Comparison of ENCODE assay signal across 10 mouse cellular contexts in genomic region chr6:128597121-128597522, GRCm38 (mm10). TPM values are rescaled to one million over a fixed set of nuclear protein-coding genes. Genes with fewer than 3 reads are reported as not detected.
A peak's percentile ranks its signal among the peaks of the same experiment; 100 is the strongest.
DNase-seq lines count a peak whose midpoint lies in the region; ATAC-seq and TF ChIP-seq lines count a peak whose summit lies in the region.
"Had no signal": no experiment of that assay in that cellular context is flagged by ENCODE, and none has a peak within 500 bp of the region (broad histone marks: within the 10 kb centered on the region; RNA-seq: fewer than 3 reads in every experiment).

No protein-coding gene starts in this region.

- peak overlapping the region; percentile 24; the same call in 1 of the 2 replicates for H3K4me3 ChIP-seq in embryonic facial prominence, embryonic 12.5 days
- no peak overlapping the region for H3K4me3 ChIP-seq in heart, embryonic 12.5 days
- peak overlapping the region; percentile 26 for H3K4me3 ChIP-seq in kidney, embryonic 14.5 days (ENCODE audit: low read length)
- no peak overlapping the region for H3K4me3 ChIP-seq in limb, embryonic 11.5 days (ENCODE audit: low read depth, low read length)
- H3K4me3 ChIP-seq in midbrain, embryonic 11.5 days (ENCODE audit: low read depth, low read length) = no peak overlapping the region
- H3K4me3 ChIP-seq in small intestine, adult 2 months (ENCODE audit: low read depth, low read length) = peak overlapping the region; percentile 17
- H3K4me3 ChIP-seq: megakaryocyte, embryonic 14.5 days had no signal

- no peaks in the 10 kb centered on the region for H3K36me3 ChIP-seq in embryonic facial prominence, embryonic 12.5 days
- H3K36me3 ChIP-seq in heart, embryonic 12.5 days = no peaks in the 10 kb centered on the region
- no peaks in the 10 kb centered on the region for H3K36me3 ChIP-seq in kidney, embryonic 14.5 days (ENCODE audit: control insufficient read depth, insufficient read depth, low read length)
- H3K36me3 ChIP-seq in limb, embryonic 11.5 days (ENCODE audit: control insufficient read depth, insufficient read depth, low read length) = no peaks in the 10 kb centered on the region
- H3K36me3 ChIP-seq in midbrain, embryonic 11.5 days (ENCODE audit: control insufficient read depth, insufficient read depth, low read length) = no peaks in the 10 kb centered on the region
- H3K36me3 ChIP-seq in small intestine, adult 2 months (ENCODE audit: control insufficient read depth, insufficient read depth, low read length) = no peaks in the 10 kb centered on the region

- peak; percentile 55 to 60 for DNase-seq in adrenal gland, postnatal 36 days
- peak; percentile 56 for DNase-seq in limb, embryonic 11.5 days (ENCODE audit: low spot score)
- DNase-seq in midbrain, embryonic 11.5 days (ENCODE audit: low spot score, missing footprints) = peak; percentile 87
- DNase-seq in spleen, postnatal 14 days (ENCODE audit: low spot score in 2 of 2) = no peak

- TF ChIP-seq POLR2A in small intestine, adult 2 months (IDR thresholded peaks at IDR 0.05; ENCODE audit: low read depth, low read length) = no peak

- H3K27me3 ChIP-seq in embryonic facial prominence, embryonic 12.5 days = no peaks in the 10 kb centered on the region
- H3K27me3 ChIP-seq in heart, embryonic 12.5 days (replicated peaks) = no peaks in the 10 kb centered on the region
- H3K27me3 ChIP-seq in kidney, embryonic 14.5 days (ENCODE audit: control insufficient read depth, insufficient read depth, low read length) = no peaks in the 10 kb centered on the region
- H3K27me3 ChIP-seq in limb, embryonic 11.5 days (ENCODE audit: control insufficient read depth, insufficient read depth, low read length) = no peaks in the 10 kb centered on the region
- no peaks in the 10 kb centered on the region for H3K27me3 ChIP-seq in midbrain, embryonic 11.5 days (ENCODE audit: control insufficient read depth, insufficient read depth, low read length)
- H3K27me3 ChIP-seq in small intestine, adult 2 months (ENCODE audit: control insufficient read depth, insufficient read depth, low read length) = no peaks in the 10 kb centered on the region

- no peak overlapping the region for H3K9ac ChIP-seq in embryonic facial prominence, embryonic 12.5 days
- H3K9ac ChIP-seq in heart, embryonic 12.5 days = no peak overlapping the region
- no peak overlapping the region; the same call in 1 of the 2 replicates for H3K9ac ChIP-seq in kidney, embryonic 14.5 days (ENCODE audit: low read depth, low read length)
- 0 out of 2 replicates have a peak overlapping the region, but pooled peaks have one; percentile 27 for H3K9ac ChIP-seq in limb, embryonic 11.5 days (ENCODE audit: low read length)
- no peak overlapping the region for H3K9ac ChIP-seq in midbrain, embryonic 11.5 days (ENCODE audit: low read length)

- no peak for TF ChIP-seq CTCF in small intestine, adult 2 months (IDR thresholded peaks at IDR 0.05; ENCODE audit: extremely low read depth, insufficient read length, insufficient replicate concordance, low read depth, low read length)

- 0 out of 2 replicates have a peak overlapping the region, but pooled peaks have one; percentile 7 for H3K27ac ChIP-seq in embryonic facial prominence, embryonic 12.5 days
- H3K27ac ChIP-seq in heart, embryonic 12.5 days (ENCODE audit: poor library complexity, severe bottlenecking) = no peak overlapping the region
- H3K27ac ChIP-seq in kidney, embryonic 14.5 days (ENCODE audit: low read depth, low read length) = peak overlapping the region; percentile 25; the same call in 1 of the 2 replicates
- H3K27ac ChIP-seq in limb, embryonic 11.5 days (replicated peaks; ENCODE audit: low read depth, low read length) = no peak overlapping the region; the same call in 1 of the 2 replicates
- H3K27ac ChIP-seq in midbrain, embryonic 11.5 days (ENCODE audit: low read depth, low read length) = no peak overlapping the region
- H3K27ac ChIP-seq in small intestine, adult 2 months (ENCODE audit: insufficient read depth, low read depth, low read length) = peak overlapping the region; percentile 68

- no peaks in the 10 kb centered on the region for H3K4me1 ChIP-seq in embryonic facial prominence, embryonic 12.5 days
- no peaks in the 10 kb centered on the region for H3K4me1 ChIP-seq in heart, embryonic 12.5 days (replicated peaks)
- no peaks in the 10 kb centered on the region for H3K4me1 ChIP-seq in kidney, embryonic 14.5 days (ENCODE audit: control insufficient read depth, insufficient read depth, low read length)
- 0 out of 2 replicates have a peak, but pooled peaks cover 4% of the 10 kb centered on the region for H3K4me1 ChIP-seq in limb, embryonic 11.5 days (ENCODE audit: control insufficient read depth, insufficient read depth, low read length)
- 0 out of 2 replicates have a peak, but pooled peaks cover 2% of the 10 kb centered on the region for H3K4me1 ChIP-seq in midbrain, embryonic 11.5 days (ENCODE audit: control insufficient read depth, insufficient read depth, low read length)
- H3K4me1 ChIP-seq in small intestine, adult 2 months (ENCODE audit: control insufficient read depth, insufficient read depth, insufficient read length, low read length) = no peaks in the 10 kb centered on the region
- H3K4me1 ChIP-seq: megakaryocyte, embryonic 14.5 days had no signal

- peak overlapping the region; percentile 41 for H3K4me2 ChIP-seq in embryonic facial prominence, embryonic 12.5 days (replicated peaks)
- peak overlapping the region; percentile 16; the same call in 1 of the 2 replicates for H3K4me2 ChIP-seq in heart, embryonic 12.5 days
- peak overlapping the region; percentile 33 for H3K4me2 ChIP-seq in kidney, embryonic 14.5 days (replicated peaks; ENCODE audit: low read depth, low read length)
- H3K4me2 ChIP-seq in limb, embryonic 11.5 days (ENCODE audit: low read depth, severe bottlenecking) = peak overlapping the region; percentile 32
- no peak overlapping the region for H3K4me2 ChIP-seq in midbrain, embryonic 11.5 days

- H3K9me3 ChIP-seq in embryonic facial prominence, embryonic 12.5 days = no peaks in the 10 kb centered on the region
- no peaks in the 10 kb centered on the region for H3K9me3 ChIP-seq in heart, embryonic 12.5 days (replicated peaks)
- no peaks in the 10 kb centered on the region for H3K9me3 ChIP-seq in kidney, embryonic 14.5 days (ENCODE audit: control insufficient read depth, low read length)
- no peaks in the 10 kb centered on the region for H3K9me3 ChIP-seq in limb, embryonic 11.5 days (ENCODE audit: control insufficient read depth, low read length)
- H3K9me3 ChIP-seq in midbrain, embryonic 11.5 days (ENCODE audit: control insufficient read depth, low read length) = no peaks in the 10 kb centered on the region
- H3K9me3 ChIP-seq: megakaryocyte, embryonic 14.5 days had no signal

- ATAC-seq in embryonic facial prominence, embryonic 12.5 days (ENCODE audit: insufficient number of reproducible peaks, insufficient read depth, low FRiP score, low TSS enrichment) = peak; percentile 83
- peak; percentile 68; the same call in 1 of the 2 replicates for ATAC-seq in heart, embryonic 12.5 days (ENCODE audit: insufficient number of reproducible peaks, low FRiP score)
- ATAC-seq in kidney, embryonic 14.5 days (ENCODE audit: low FRiP score, low TSS enrichment) = peak; percentile 98
- peak; percentile 75 for ATAC-seq in limb, embryonic 11.5 days (ENCODE audit: insufficient number of reproducible peaks, low FRiP score, low TSS enrichment, low read depth)
- ATAC-seq in midbrain, embryonic 11.5 days (ENCODE audit: low FRiP score) = peak; percentile 90

- WGBS in embryonic facial prominence, embryonic 12.5 days = 31% methylated on average over 9 of the region's 9 CpGs
- 46% methylated on average over 9 of the region's 9 CpGs for WGBS in heart, embryonic 12.5 days
- WGBS in kidney, embryonic 14.5 days = 1% methylated on average over 9 of the region's 9 CpGs
- WGBS in limb, embryonic 11.5 days = 21% methylated on average over 9 of the region's 9 CpGs
- WGBS in midbrain, embryonic 11.5 days = 57% methylated on average over 9 of the region's 9 CpGs
- WGBS in small intestine, adult 2 months = 14% methylated on average over 9 of the region's 9 CpGs

RNA-seq across cellular contexts. Expression of gene A2ml1, which starts 15.7 kb away (rescaled TPM):
- total RNA-seq in adrenal gland, postnatal 36 days (2021) = not detected
- 0.59 and 0.65 TPM in 2 replicates for polyA plus RNA-seq in embryonic facial prominence, embryonic 12.5 days (2016; fragmentation: Nextera tagmentation; extraction: Ambion mirVana)
- 0.08 and 0.15 TPM in 2 replicates for polyA plus RNA-seq in heart, embryonic 12.5 days (2016; fragmentation: Nextera tagmentation; extraction: Ambion mirVana)
- polyA plus RNA-seq in kidney, embryonic 14.5 days (2014; fragmentation: Nextera tagmentation; extraction: Ambion mirVana) = 0.26 and 0.30 TPM in 2 replicates
- not detected in 2 replicates for polyA plus RNA-seq in limb, embryonic 11.5 days (2014; fragmentation: Nextera tagmentation; extraction: Ambion mirVana)
- not detected in 2 replicates for polyA plus RNA-seq in midbrain, embryonic 11.5 days (2014; fragmentation: Nextera tagmentation; extraction: Ambion mirVana)
- 0.03 and 0.34 TPM in 2 replicates for polyA plus RNA-seq in small intestine, adult 2 months (2012; rRNA removed)

RNA-seq across cellular contexts. Expression of gene Klrb1a, which starts 26.2 kb away (rescaled TPM):
- not detected for total RNA-seq in adrenal gland, postnatal 36 days (2021)
- polyA plus RNA-seq in embryonic facial prominence, embryonic 12.5 days (2016; fragmentation: Nextera tagmentation; extraction: Ambion mirVana) = not detected in 2 replicates
- not detected in 2 replicates for polyA plus RNA-seq in heart, embryonic 12.5 days (2016; fragmentation: Nextera tagmentation; extraction: Ambion mirVana)
- 0.46 TPM in 1 of 2 replicates, not detected in the other for polyA plus RNA-seq in kidney, embryonic 14.5 days (2014; fragmentation: Nextera tagmentation; extraction: Ambion mirVana)
- not detected in 2 replicates for polyA plus RNA-seq in limb, embryonic 11.5 days (2014; fragmentation: Nextera tagmentation; extraction: Ambion mirVana)
- polyA plus RNA-seq in midbrain, embryonic 11.5 days (2014; fragmentation: Nextera tagmentation; extraction: Ambion mirVana) = not detected in 2 replicates
- 0.24 TPM in 1 of 2 replicates, not detected in the other for polyA plus RNA-seq in small intestine, adult 2 months (2012; rRNA removed)
- total RNA-seq: MEL had no signal

Comparison
In these comparisons a context has a peak if more than half of its experiments do, and no peak if none do; other contexts are left out.
1. DNase-seq: peak in adrenal gland, postnatal 36 days (2 of 2), limb, embryonic 11.5 days (single experiment) and midbrain, embryonic 11.5 days (single experiment); none in spleen, postnatal 14 days (0 of 2).
2. H3K27ac ChIP-seq: peak in embryonic facial prominence, embryonic 12.5 days (single experiment), kidney, embryonic 14.5 days (single experiment) and small intestine, adult 2 months (single experiment); none in heart, embryonic 12.5 days (single experiment), limb, embryonic 11.5 days (single experiment) and midbrain, embryonic 11.5 days (single experiment).
3. H3K4me3 ChIP-seq: peak in embryonic facial prominence, embryonic 12.5 days (single experiment), kidney, embryonic 14.5 days (single experiment) and small intestine, adult 2 months (single experiment); none in heart, embryonic 12.5 days (single experiment), limb, embryonic 11.5 days (single experiment) and midbrain, embryonic 11.5 days (single experiment).
4. Peak in every context shown above with its lines, with median percentiles within 50 percentile points of each other: ATAC-seq.